Mouse (Mus musculus): Measurements from ENCODE around the gene Rabl6. TPM values are rescaled to one million over a fixed set of nuclear protein-coding genes. Genes with fewer than 3 reads are reported as not detected.
A peak's percentile ranks its signal among the peaks of the same experiment; 100 is the strongest.

Gene Rabl6
- polyA plus RNA-seq, 1 experiment: 158 TPM

GRCm38 (mm10) chr2:25600037-25600436, 8.3 kb downstream of the Rabl6 start:
- H3K27ac ChIP-seq (ENCODE audit: insufficient read depth, low read length): no peak overlapping the region
- no peak overlapping the region for H3K4me3 ChIP-seq (ENCODE audit: insufficient read depth, low read length)
- TF ChIP-seq CTCF (IDR thresholded peaks at IDR 0.05; ENCODE audit: extremely low read depth, insufficient read depth, low read length) (no peak), POLR2A (IDR thresholded peaks at IDR 0.05; ENCODE audit: extremely low read depth, insufficient read depth, low read length) (no peak)
- H3K4me1 ChIP-seq (ENCODE audit: control insufficient read depth, insufficient read depth, low read length): no peaks in the 10 kb centered on the region

DNA sequence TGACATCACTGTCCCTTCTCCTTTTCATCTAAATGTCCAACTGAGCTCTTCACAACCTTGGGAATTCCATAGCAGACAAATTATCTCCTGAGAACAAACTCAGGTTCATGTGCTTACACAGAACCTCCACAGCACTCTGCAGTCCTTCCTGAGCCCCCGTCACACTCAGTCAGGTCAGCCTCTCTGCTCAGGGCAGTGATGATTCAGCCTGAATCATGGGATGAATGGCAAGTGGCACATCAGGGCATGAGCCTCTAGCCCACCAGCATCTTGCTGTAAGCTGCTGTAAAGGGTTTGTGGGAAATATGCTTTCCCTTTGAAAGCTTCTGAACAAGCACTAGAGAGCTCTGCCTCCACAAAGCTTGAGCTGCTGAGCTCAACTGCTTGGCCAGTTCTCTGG, 9.6 kb downstream of the Rabl6 start:
- H3K27ac ChIP-seq (ENCODE audit: insufficient read depth, low read length): no peak overlapping the region
- TF ChIP-seq POLR2A (IDR thresholded peaks at IDR 0.05; ENCODE audit: extremely low read depth, insufficient read depth, low read length): no peak
- no peak for TF ChIP-seq CTCF (IDR thresholded peaks at IDR 0.05; ENCODE audit: extremely low read depth, insufficient read depth, low read length)

GRCm38 (mm10) chr2:25596765-25597510, 11.4 kb downstream of the Rabl6 start:
- no peak for TF ChIP-seq POLR2A (IDR thresholded peaks at IDR 0.05; ENCODE audit: extremely low read depth, insufficient read depth, low read length)
- TF ChIP-seq CTCF (IDR thresholded peaks at IDR 0.05; ENCODE audit: extremely low read depth, insufficient read depth, low read length): no peak
- Histone ChIP-seq H3K4me3 (ENCODE audit: insufficient read depth, low read length) (no peak overlapping the region), H3K4me1 (ENCODE audit: control insufficient read depth, insufficient read depth, low read length) (no peaks in the 10 kb centered on the region), H3K27ac (ENCODE audit: insufficient read depth, low read length) (no peak overlapping the region)

More for the DNA sequence above, 9.6 kb downstream of the Rabl6 start:
- Histone ChIP-seq H3K4me3 (ENCODE audit: insufficient read depth, low read length) (no peak overlapping the region), H3K4me1 (ENCODE audit: control insufficient read depth, insufficient read depth, low read length) (no peaks in the 10 kb centered on the region)

DNA sequence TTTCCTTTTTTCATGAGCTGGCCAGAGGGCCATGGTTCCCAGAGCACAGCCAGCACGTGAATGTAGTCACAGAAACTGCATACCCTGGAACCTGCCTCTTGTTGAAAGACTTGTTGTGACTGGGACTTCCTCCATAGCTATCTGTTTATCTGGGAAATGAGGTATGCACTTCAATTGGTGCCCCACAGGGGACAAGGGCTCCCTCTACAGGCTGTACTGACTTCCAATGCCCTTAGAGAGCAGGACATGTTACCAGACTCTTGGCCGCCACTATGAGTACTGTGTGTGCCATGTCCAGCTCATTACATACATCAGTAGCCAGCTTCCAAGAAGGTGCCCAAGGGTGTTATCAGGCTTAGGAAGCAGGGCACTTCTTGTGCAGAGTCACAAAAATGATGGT, 16.5 kb downstream of the Rabl6 start:
- no peak for TF ChIP-seq POLR2A (IDR thresholded peaks at IDR 0.05; ENCODE audit: extremely low read depth, insufficient read depth, low read length)
- TF ChIP-seq CTCF (IDR thresholded peaks at IDR 0.05; ENCODE audit: extremely low read depth, insufficient read depth, low read length): peak; percentile 52
- Histone ChIP-seq H3K27ac (ENCODE audit: insufficient read depth, low read length) (no peak overlapping the region), H3K4me3 (ENCODE audit: insufficient read depth, low read length) (no peak overlapping the region), H3K4me1 (ENCODE audit: control insufficient read depth, insufficient read depth, low read length) (no peaks in the 10 kb centered on the region)

DNA sequence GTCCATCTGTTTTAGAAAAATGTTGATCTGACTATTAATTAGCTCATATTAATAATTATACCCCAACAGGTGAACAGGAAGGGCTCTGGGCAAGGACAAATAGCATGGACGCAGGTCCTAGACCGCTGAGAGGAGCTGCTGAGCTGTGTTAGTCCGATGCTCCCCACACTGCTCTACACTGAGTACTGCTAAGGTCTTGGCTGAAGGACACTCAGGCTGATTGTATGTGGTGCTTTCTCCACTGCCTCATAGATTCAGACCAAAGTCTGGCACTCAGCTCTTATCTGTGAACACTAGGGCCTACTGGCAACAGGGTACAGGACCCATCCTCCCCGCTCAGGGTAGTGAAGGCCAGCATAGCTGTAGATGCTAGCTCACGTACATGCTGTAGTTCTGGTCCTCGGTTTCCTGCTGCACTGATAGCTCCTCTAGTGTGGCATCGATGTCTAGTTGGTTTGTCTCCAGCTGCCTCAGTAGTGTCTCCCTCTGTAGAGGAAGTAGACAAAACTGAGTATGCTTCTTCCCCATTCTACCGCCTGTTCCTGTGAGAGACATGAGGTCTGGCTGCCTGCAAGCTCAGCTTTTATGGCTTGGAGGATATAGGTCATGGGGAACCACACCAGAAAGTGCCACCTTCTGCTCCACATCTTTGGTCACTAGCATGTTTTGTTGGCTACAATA, 20.0 kb downstream of the Rabl6 start:
- Histone ChIP-seq H3K4me3 (ENCODE audit: insufficient read depth, low read length) (no peak overlapping the region), H3K27ac (ENCODE audit: insufficient read depth, low read length) (no peak overlapping the region), H3K4me1 (ENCODE audit: control insufficient read depth, insufficient read depth, low read length) (no peaks in the 10 kb centered on the region)
- no peak for TF ChIP-seq POLR2A (IDR thresholded peaks at IDR 0.05; ENCODE audit: extremely low read depth, insufficient read depth, low read length)
- no peak for TF ChIP-seq CTCF (IDR thresholded peaks at IDR 0.05; ENCODE audit: extremely low read depth, insufficient read depth, low read length)

- Histone ChIP-seq H3K4me3 (ENCODE audit: insufficient read depth, low read length) (no peak overlapping the region), H3K4me1 (ENCODE audit: control insufficient read depth, insufficient read depth, low read length) (peaks cover 5% of the 10 kb centered on the region), H3K27ac (ENCODE audit: insufficient read depth, low read length) (no peak overlapping the region)
- TF ChIP-seq CTCF (IDR thresholded peaks at IDR 0.05; ENCODE audit: extremely low read depth, insufficient read depth, low read length) (no peak), POLR2A (IDR thresholded peaks at IDR 0.05; ENCODE audit: extremely low read depth, insufficient read depth, low read length) (no peak)
Observed at GRCm38 (mm10) chr2:25587290-25587689, 21.0 kb downstream of the Rabl6 start.

GRCm38 (mm10) chr2:25585601-25586000, 22.7 kb downstream of the Rabl6 start:
- H3K4me3 ChIP-seq (ENCODE audit: insufficient read depth, low read length): no peak overlapping the region
- H3K4me1 ChIP-seq (ENCODE audit: control insufficient read depth, insufficient read depth, low read length): peaks cover 7% of the 10 kb centered on the region
- H3K27ac ChIP-seq (ENCODE audit: insufficient read depth, low read length): no peak overlapping the region
- no peak for TF ChIP-seq CTCF (IDR thresholded peaks at IDR 0.05; ENCODE audit: extremely low read depth, insufficient read depth, low read length)
- TF ChIP-seq POLR2A (IDR thresholded peaks at IDR 0.05; ENCODE audit: extremely low read depth, insufficient read depth, low read length): no peak

DNA sequence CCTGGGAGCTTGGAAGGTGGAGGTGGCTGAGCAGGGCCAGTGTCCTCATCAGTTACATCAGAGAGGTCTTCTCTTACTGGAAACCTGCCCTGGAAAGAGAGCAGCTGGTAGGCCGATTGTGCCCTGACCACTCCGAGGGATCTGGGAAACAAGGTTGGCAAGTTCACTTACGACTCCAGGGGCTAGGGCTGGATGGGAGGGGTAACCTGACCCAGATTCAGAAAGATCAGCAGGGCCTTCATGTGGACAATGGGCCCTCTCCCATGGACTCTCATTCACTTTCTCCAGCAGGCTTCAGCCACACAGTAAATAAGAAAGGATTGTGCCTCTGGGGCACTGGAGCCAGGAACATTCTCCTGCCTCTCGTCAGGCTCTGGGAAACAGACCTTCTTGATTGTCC, 23.5 kb downstream of the Rabl6 start:
- Histone ChIP-seq H3K4me1 (ENCODE audit: control insufficient read depth, insufficient read depth, low read length) (peaks cover 8% of the 10 kb centered on the region), H3K27ac (ENCODE audit: insufficient read depth, low read length) (peak overlapping the region; percentile 36; the same call in 1 of the 2 replicates), H3K4me3 (ENCODE audit: insufficient read depth, low read length) (no peak overlapping the region)
- TF ChIP-seq CTCF (IDR thresholded peaks at IDR 0.05; ENCODE audit: extremely low read depth, insufficient read depth, low read length): no peak
- TF ChIP-seq POLR2A (IDR thresholded peaks at IDR 0.05; ENCODE audit: extremely low read depth, insufficient read depth, low read length): no peak

- Histone ChIP-seq H3K4me3 (ENCODE audit: insufficient read depth, low read length) (no peak overlapping the region), H3K4me1 (ENCODE audit: control insufficient read depth, insufficient read depth, low read length) (peaks cover 9% of the 10 kb centered on the region), H3K27ac (ENCODE audit: insufficient read depth, low read length) (no peak overlapping the region)
- TF ChIP-seq POLR2A (IDR thresholded peaks at IDR 0.05; ENCODE audit: extremely low read depth, insufficient read depth, low read length): no peak
- TF ChIP-seq CTCF (IDR thresholded peaks at IDR 0.05; ENCODE audit: extremely low read depth, insufficient read depth, low read length): no peak
Observed at GRCm38 (mm10) chr2:25584152-25584551, 24.2 kb downstream of the Rabl6 start.

GRCm38 (mm10) chr2:25583571-25583970, 24.8 kb downstream of the Rabl6 start:
- Histone ChIP-seq H3K27ac (ENCODE audit: insufficient read depth, low read length) (peak overlapping the region; percentile 93), H3K4me3 (ENCODE audit: insufficient read depth, low read length) (no peak overlapping the region), H3K4me1 (ENCODE audit: control insufficient read depth, insufficient read depth, low read length) (peaks cover 9% of the 10 kb centered on the region)
- no peak for TF ChIP-seq POLR2A (IDR thresholded peaks at IDR 0.05; ENCODE audit: extremely low read depth, insufficient read depth, low read length)
- TF ChIP-seq CTCF (IDR thresholded peaks at IDR 0.05; ENCODE audit: extremely low read depth, insufficient read depth, low read length): no peak

Measured in cortical plate, adult 2 months (tissue).